Mouse (Mus musculus): Measurements from ENCODE around the gene Cast. TPM values are rescaled to one million over a fixed set of nuclear protein-coding genes. Genes with fewer than 3 reads are reported as not detected.
A peak's percentile ranks its signal among the peaks of the same experiment; 100 is the strongest.

Gene Cast
- polyA plus RNA-seq, 1 experiment from 2014 or later = 14.4 TPM

DNA sequence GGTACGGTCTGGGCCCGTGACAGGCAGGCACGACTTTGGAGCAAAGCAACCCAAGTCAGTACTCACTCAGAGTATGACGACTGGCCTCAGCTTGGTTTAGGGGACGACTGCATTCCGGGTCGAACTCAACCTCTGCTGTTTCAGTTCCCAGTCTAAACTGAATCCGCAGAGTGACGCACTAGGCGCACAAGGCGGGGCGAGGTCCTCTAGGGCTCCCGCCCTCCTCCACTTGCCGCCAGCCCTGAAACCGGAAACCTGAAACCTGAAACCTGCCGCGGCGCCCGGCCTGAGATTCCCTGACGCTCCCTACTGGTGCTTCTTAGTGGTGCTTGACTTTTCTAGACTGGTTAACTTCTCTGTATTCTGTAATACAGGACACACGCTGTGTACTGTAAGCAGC, 38.1 kb downstream of the Cast start:
- peak overlapping the region; percentile 79 for H3K27ac ChIP-seq
- under 1% methylated on average over 21 of the region's 21 CpGs for WGBS
- DNase-seq (ENCODE audit: low spot score) = peak; percentile 94
- H3K36me3 ChIP-seq = no peaks in the 10 kb centered on the region
- H3K4me3 ChIP-seq = peak overlapping the region; percentile 57
- H3K27me3 ChIP-seq (ENCODE audit: insufficient read depth, poor library complexity, severe bottlenecking) = no peaks in the 10 kb centered on the region
- H3K9me3 ChIP-seq = no peaks in the 10 kb centered on the region
- H3K4me1 ChIP-seq (replicated peaks) = peaks cover 4% of the 10 kb centered on the region; the same call in 1 of the 2 replicates

DNA sequence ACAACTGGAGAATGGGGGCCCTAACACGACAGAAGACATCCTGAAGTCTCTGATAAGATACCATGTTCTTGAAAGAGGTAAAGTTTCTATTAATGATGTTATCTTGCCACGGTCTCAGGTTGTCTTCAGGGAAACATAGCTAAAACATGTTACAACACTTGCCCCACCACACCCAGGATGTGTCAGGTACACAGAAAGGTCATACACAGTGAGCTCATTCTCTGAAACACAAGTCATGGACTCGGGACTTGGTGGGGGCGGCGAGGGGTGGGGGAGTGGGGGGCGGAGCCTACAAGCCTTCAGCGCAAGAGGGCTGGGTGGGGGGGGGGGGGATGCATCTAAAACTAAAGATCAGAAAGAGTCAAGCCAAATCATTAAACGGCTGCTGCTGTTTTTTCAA, 38.7 kb downstream of the Cast start:
- Histone ChIP-seq H3K4me1 (replicated peaks) (peaks cover 4% of the 10 kb centered on the region; the same call in 1 of the 2 replicates), H3K27ac (peak overlapping the region; percentile 79)

GRCm38 (mm10) chr13:74767186-74767585, 41.4 kb downstream of the Cast start:
- no peak for DNase-seq (ENCODE audit: low spot score)
- H3K27me3 ChIP-seq (ENCODE audit: insufficient read depth, poor library complexity, severe bottlenecking) = no peaks in the 10 kb centered on the region
- 88% methylated on average over 2 of the region's 2 CpGs for WGBS
- no peak overlapping the region for H3K4me3 ChIP-seq
- no peak overlapping the region for H3K27ac ChIP-seq
- no peaks in the 10 kb centered on the region for H3K36me3 ChIP-seq
- peaks cover 4% of the 10 kb centered on the region; the same call in 1 of the 2 replicates for H3K4me1 ChIP-seq (replicated peaks)
- no peaks in the 10 kb centered on the region for H3K9me3 ChIP-seq

More for the DNA sequence above, 38.7 kb downstream of the Cast start:
- peak; percentile 2 for DNase-seq (ENCODE audit: low spot score)
- WGBS = 16% methylated on average over 8 of the region's 8 CpGs
- Histone ChIP-seq H3K36me3 (no peaks in the 10 kb centered on the region), H3K4me3 (peak overlapping the region; percentile 57), H3K27me3 (ENCODE audit: insufficient read depth, poor library complexity, severe bottlenecking) (no peaks in the 10 kb centered on the region), H3K9me3 (no peaks in the 10 kb centered on the region)

DNA sequence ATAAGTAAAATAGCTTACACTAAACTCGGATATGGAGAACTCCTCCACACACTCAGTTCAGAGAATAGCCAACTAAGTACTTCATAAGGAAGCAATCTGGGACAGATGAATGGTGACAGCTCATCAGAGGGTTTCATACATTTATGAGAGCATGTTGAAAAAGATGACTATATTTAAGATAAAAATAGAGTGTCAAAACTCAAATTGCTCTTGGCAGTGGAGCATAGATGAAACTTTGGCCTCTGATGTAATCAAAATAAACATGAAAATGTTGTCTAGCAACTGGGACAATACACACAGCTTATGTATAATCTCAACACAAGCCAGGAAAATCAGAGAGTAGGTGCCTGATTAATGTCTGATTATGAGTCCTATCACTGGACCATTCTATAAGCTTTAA, 45.9 kb downstream of the Cast start:
- H3K36me3 ChIP-seq = no peaks in the 10 kb centered on the region
- DNase-seq (ENCODE audit: low spot score) = no peak
- H3K9me3 ChIP-seq = no peaks in the 10 kb centered on the region
- 84% methylated on average over 1 of the region's 1 CpGs for WGBS
- no peaks in the 10 kb centered on the region for H3K4me1 ChIP-seq (replicated peaks)
- H3K27ac ChIP-seq = no peak overlapping the region
- H3K27me3 ChIP-seq (ENCODE audit: insufficient read depth, poor library complexity, severe bottlenecking) = no peaks in the 10 kb centered on the region
- H3K4me3 ChIP-seq = no peak overlapping the region

GRCm38 (mm10) chr13:74759152-74759551, 49.5 kb downstream of the Cast start:
- Histone ChIP-seq H3K4me3 (no peak overlapping the region), H3K36me3 (no peaks in the 10 kb centered on the region)
- 94% methylated on average over 1 of the region's 1 CpGs for WGBS

DNA sequence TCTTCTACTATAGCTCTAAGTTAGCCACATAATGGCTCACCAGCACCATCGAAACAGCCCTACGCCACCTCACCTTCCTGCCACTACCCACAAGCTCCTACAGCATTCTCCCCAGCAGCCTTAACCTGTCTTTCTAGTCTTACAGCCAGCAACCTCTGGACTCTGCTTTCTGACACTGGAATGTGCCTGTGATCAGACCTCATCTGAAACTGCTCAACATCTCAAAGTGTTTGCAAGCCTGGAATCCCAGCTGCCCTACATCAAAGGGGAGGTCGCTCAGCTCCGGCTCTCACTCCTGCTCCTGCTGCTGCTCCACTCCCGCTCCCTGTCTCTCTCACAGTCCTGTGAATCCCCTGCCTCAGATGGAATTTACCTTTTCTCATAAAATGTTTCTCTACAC, 65.4 kb downstream of the Cast start:
- Histone ChIP-seq H3K36me3 (no peaks in the 10 kb centered on the region), H3K27ac (no peak overlapping the region), H3K9me3 (no peaks in the 10 kb centered on the region), H3K4me1 (replicated peaks) (no peaks in the 10 kb centered on the region), H3K27me3 (ENCODE audit: insufficient read depth, poor library complexity, severe bottlenecking) (no peaks in the 10 kb centered on the region), H3K4me3 (no peak overlapping the region)
- peak; percentile 5 for DNase-seq (ENCODE audit: low spot score)
- WGBS = 60% methylated on average over 5 of the region's 5 CpGs

More at GRCm38 (mm10) chr13:74759152-74759551, 49.5 kb downstream of the Cast start:
- Histone ChIP-seq H3K27ac (no peak overlapping the region), H3K27me3 (ENCODE audit: insufficient read depth, poor library complexity, severe bottlenecking) (no peaks in the 10 kb centered on the region), H3K4me1 (replicated peaks) (no peaks in the 10 kb centered on the region), H3K9me3 (no peaks in the 10 kb centered on the region)
- DNase-seq (ENCODE audit: low spot score) = no peak

DNA sequence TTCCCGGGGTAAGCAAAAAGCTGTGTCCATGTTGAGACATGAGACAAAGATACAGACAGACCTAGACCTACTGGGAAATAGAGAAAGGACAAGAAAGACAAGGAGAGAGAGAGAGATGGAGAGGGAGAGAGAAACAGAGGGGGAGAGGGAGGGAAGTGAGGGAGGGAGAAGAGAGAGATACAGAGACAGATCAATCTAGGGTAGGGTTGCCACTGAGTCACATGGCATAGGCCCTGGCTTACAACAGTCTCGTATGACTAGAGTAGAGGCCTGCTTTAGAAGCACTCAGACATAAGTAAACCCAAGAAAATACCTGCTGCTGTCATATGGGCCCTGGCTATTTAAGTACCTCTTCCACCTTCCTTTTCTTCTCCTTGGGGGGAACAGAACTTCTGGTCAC, 72.2 kb downstream of the Cast start:
- Histone ChIP-seq H3K4me1 (replicated peaks) (no peaks in the 10 kb centered on the region), H3K36me3 (peaks cover 16% of the 10 kb centered on the region), H3K27ac (no peak overlapping the region), H3K27me3 (ENCODE audit: insufficient read depth, poor library complexity, severe bottlenecking) (no peaks in the 10 kb centered on the region), H3K9me3 (no peaks in the 10 kb centered on the region), H3K4me3 (no peak overlapping the region)
- no peak for DNase-seq (ENCODE audit: low spot score)
- WGBS = 84% methylated on average over 2 of the region's 2 CpGs

DNA sequence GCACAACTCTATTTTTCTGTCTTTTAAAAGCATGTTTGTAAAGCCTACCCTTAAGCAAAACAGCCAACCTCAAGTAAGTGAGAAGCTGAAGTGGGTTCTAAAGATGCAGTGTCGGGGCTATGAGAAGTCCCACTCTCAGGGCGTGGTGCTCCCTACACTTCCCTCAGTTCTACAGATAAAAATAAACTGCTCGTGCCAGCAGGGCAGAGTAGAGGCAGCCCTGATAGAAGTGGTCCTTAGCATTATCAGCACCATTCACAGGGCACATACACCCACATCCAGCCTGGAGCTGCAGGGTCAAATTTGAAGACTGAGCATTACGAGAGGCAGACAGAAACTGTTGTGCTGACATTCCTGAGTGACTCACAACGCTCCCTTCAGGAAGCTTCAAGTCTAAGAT, 72.8 kb downstream of the Cast start:
- H3K4me1 ChIP-seq (replicated peaks) = no peaks in the 10 kb centered on the region
- no peak for DNase-seq (ENCODE audit: low spot score)
- WGBS = 83% methylated on average over 5 of the region's 5 CpGs
- no peaks in the 10 kb centered on the region for H3K9me3 ChIP-seq
- peaks cover 17% of the 10 kb centered on the region for H3K36me3 ChIP-seq
- H3K4me3 ChIP-seq = no peak overlapping the region
- H3K27me3 ChIP-seq (ENCODE audit: insufficient read depth, poor library complexity, severe bottlenecking) = no peaks in the 10 kb centered on the region
- no peak overlapping the region for H3K27ac ChIP-seq

DNA sequence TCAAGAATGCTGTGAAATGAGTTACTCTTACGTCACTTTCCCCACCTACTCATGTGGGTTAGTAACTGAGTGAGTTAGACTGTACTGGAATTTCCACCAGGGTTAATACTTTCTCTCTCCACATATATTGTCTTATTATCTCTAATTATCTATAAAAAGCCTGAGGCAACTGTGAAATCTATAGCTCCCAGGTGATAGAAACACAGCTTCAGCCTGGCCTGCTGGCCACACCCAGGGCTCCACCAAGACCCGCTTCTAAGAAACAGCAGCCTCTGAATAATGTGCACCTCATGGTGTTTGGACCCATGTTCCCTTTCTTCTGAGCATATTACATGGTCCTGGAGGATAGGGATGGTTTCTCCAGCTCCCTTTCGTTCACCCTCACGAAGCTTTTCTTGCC, 74.9 kb downstream of the Cast start:
- Histone ChIP-seq H3K36me3 (peaks cover 26% of the 10 kb centered on the region), H3K4me3 (no peak overlapping the region), H3K9me3 (no peaks in the 10 kb centered on the region), H3K27me3 (ENCODE audit: insufficient read depth, poor library complexity, severe bottlenecking) (no peaks in the 10 kb centered on the region), H3K27ac (no peak overlapping the region), H3K4me1 (replicated peaks) (no peaks in the 10 kb centered on the region)
- WGBS = 93% methylated on average over 4 of the region's 4 CpGs
- DNase-seq (ENCODE audit: low spot score) = no peak

GRCm38 (mm10) chr13:74719002-74719401, 89.6 kb downstream of the Cast start:
- 85% methylated on average over 2 of the region's 2 CpGs for WGBS
- no peak overlapping the region for H3K27ac ChIP-seq
- H3K27me3 ChIP-seq (ENCODE audit: insufficient read depth, poor library complexity, severe bottlenecking) = no peaks in the 10 kb centered on the region
- no peaks in the 10 kb centered on the region for H3K4me1 ChIP-seq (replicated peaks)
- H3K36me3 ChIP-seq = peaks cover 14% of the 10 kb centered on the region
- no peaks in the 10 kb centered on the region for H3K9me3 ChIP-seq
- H3K4me3 ChIP-seq = no peak overlapping the region
- no peak for DNase-seq (ENCODE audit: low spot score)

DNA sequence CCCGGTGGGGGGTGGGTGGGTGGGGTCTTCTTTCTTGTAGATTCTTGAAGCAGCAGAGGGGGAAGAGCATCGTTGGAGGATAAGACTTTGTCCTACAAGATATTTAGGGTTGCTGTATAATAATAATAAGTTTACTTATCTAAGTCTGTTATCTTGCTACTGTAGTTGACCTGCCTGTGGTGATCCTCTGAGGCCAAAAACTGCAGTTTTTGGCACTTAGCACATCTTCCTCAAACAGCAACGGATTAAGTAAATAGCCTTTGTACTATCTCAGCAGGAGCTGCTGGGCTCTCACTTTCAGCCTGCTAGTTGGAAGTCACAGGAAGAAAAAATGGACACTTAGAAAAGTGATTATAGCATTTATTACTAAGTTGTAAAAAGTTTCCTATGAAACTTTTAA, 112.4 kb downstream of the Cast start:
- Histone ChIP-seq H3K4me3 (no peak overlapping the region), H3K27me3 (ENCODE audit: insufficient read depth, poor library complexity, severe bottlenecking) (no peaks in the 10 kb centered on the region), H3K27ac (no peak overlapping the region), H3K9me3 (no peaks in the 10 kb centered on the region), H3K4me1 (replicated peaks) (no peaks in the 10 kb centered on the region), H3K36me3 (no peaks in the 10 kb centered on the region)
- no peak for DNase-seq (ENCODE audit: low spot score)
- 68% methylated on average over 3 of the region's 3 CpGs for WGBS

GRCm38 (mm10) chr13:74695497-74696193, 113.0 kb downstream of the Cast start:
- Histone ChIP-seq H3K4me1 (replicated peaks) (no peaks in the 10 kb centered on the region), H3K4me3 (no peak overlapping the region), H3K36me3 (no peaks in the 10 kb centered on the region), H3K27ac (no peak overlapping the region), H3K27me3 (ENCODE audit: insufficient read depth, poor library complexity, severe bottlenecking) (no peaks in the 10 kb centered on the region), H3K9me3 (no peaks in the 10 kb centered on the region)
- 90% methylated on average over 5 of the region's 5 CpGs for WGBS
- no peak for DNase-seq (ENCODE audit: low spot score)
